Mouse (Mus musculus): Measurements from ENCODE around the gene Prpf38a. TPM values are rescaled to one million over a fixed set of nuclear protein-coding genes. Genes with fewer than 3 reads are reported as not detected.

The Prpf38a gene
- polyA plus RNA-seq, 2 experiments, result 51.7 to 78.1 TPM

DNA sequence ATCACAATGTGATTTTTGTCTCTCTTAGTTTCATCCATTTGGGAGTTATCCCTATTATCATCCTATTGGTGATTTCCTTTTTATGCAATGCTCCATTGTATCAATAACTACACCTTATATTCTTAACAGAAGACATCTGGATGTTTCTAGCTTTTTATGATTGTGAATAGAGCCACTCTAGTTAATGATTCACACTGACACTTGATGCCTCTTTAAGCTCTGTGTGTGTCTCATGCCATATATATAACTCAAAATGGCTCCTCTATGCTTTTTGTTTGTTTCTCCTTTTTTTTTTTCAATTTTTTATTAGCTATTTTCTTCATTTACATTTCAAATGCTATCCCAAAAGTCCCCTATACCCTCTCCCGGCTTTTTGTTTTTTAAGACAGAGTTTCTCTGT, 16.6 kb upstream of the Prpf38a start:
- WGBS, result 78% methylated on average over 1 of the region's 1 CpGs
- Histone ChIP-seq H3K4me1 (ENCODE audit: control insufficient read depth, insufficient read depth, low read length) (no peaks in the 10 kb centered on the region), H3K4me2 (replicated peaks; ENCODE audit: low read depth, low read length, severe bottlenecking) (no peak overlapping the region), H3K4me3 (replicated peaks; ENCODE audit: low read length) (no peak overlapping the region), H3K36me3 (ENCODE audit: control insufficient read depth, insufficient read depth, low read length) (peaks cover 18% of the 10 kb centered on the region), H3K9ac (ENCODE audit: low read depth, low read length, severe bottlenecking) (no peak overlapping the region), H3K27ac (replicated peaks; ENCODE audit: low read depth, low read length) (no peak overlapping the region), H3K9me3 (ENCODE audit: control insufficient read depth, low read length) (no peaks in the 10 kb centered on the region), H3K27me3 (ENCODE audit: control insufficient read depth, insufficient read depth, low read length) (no peaks in the 10 kb centered on the region)
- no peak for ATAC-seq (ENCODE audit: low FRiP score, low read depth)
- DNase-seq (ENCODE audit: low spot score), result no peak
- no peak for TF ChIP-seq POLR2A (IDR thresholded peaks at IDR 0.05; ENCODE audit: borderline replicate concordance, extremely low read depth, insufficient read depth, insufficient read length)

DNA sequence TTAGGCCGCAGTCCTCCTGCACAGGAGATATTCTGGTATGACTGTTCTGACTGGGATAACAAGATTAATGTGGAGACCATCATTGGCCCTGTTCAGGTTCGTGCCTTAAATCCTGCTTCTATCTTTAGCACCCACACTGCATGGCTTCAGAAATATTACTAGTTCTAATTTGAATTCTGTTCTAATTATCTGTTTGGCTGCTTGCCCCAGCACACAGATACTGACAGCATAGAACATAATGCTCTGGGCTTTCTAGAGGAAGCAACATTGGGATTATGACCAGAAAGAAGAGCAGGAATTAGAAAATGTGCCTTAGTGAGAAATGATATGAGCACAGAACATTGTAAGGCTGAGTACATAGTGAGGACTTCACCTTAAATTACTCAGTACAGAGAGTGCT, 14.2 kb upstream of the Prpf38a start:
- ATAC-seq (ENCODE audit: low FRiP score, low read depth), result no peak
- WGBS, result 95% methylated on average over 2 of the region's 2 CpGs
- H3K9me3 ChIP-seq (ENCODE audit: control insufficient read depth, low read length), result no peaks in the 10 kb centered on the region
- no peak for DNase-seq (ENCODE audit: low spot score)
- H3K4me1 ChIP-seq (ENCODE audit: control insufficient read depth, insufficient read depth, low read length), result no peaks in the 10 kb centered on the region
- H3K4me3 ChIP-seq (replicated peaks; ENCODE audit: low read length), result no peak overlapping the region
- no peak overlapping the region for H3K4me2 ChIP-seq (replicated peaks; ENCODE audit: low read depth, low read length, severe bottlenecking)
- TF ChIP-seq POLR2A (IDR thresholded peaks at IDR 0.05; ENCODE audit: borderline replicate concordance, extremely low read depth, insufficient read depth, insufficient read length), result no peak
- no peak overlapping the region for H3K9ac ChIP-seq (ENCODE audit: low read depth, low read length, severe bottlenecking)
- H3K27ac ChIP-seq (replicated peaks; ENCODE audit: low read depth, low read length), result no peak overlapping the region
- H3K27me3 ChIP-seq (ENCODE audit: control insufficient read depth, insufficient read depth, low read length), result no peaks in the 10 kb centered on the region
- H3K36me3 ChIP-seq (ENCODE audit: control insufficient read depth, insufficient read depth, low read length), result peaks cover 12% of the 10 kb centered on the region

DNA sequence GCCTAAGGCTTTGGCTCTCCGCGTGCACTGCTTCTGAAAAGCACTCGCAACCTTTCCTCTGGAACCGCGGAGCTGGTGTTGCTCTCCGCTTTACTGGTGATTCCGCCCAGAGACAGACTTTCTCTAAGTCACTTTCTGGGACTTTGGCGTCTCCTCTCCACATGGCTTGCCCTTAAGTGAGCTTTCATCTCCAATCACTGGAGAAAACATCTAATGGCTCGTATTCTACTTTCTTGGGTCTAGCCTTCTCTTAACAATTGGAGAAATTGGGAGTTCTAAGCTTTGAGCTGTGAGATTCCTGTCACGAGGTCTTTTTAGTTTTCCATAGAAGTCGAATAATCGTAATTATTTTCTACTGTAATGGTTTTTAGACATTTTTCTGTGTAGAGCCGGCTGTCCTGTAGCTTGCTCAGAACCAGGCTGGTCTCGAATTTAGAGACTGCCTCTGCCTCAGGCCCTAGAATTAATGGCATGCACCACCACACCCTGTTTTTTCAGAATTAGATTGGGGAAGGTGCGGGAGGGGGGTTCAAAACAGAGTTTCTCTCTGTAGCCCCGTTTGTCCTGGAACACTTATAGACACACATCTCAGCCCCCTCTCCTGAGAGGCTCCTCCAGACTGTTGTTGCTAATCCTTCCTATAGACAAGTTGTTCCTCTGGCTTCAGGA, 741 bp upstream of the Prpf38a start:
- Histone ChIP-seq H3K9ac (ENCODE audit: low read depth, low read length, severe bottlenecking) (peak overlapping the region; percentile 59), H3K9me3 (ENCODE audit: control insufficient read depth, low read length) (no peaks in the 10 kb centered on the region), H3K27me3 (ENCODE audit: control insufficient read depth, insufficient read depth, low read length) (no peaks in the 10 kb centered on the region), H3K27ac (replicated peaks; ENCODE audit: low read depth, low read length) (peak overlapping the region; percentile 58; the same call in 1 of the 2 replicates), H3K4me3 (replicated peaks; ENCODE audit: low read length) (peak overlapping the region; percentile 55), H3K4me2 (replicated peaks; ENCODE audit: low read depth, low read length, severe bottlenecking) (peak overlapping the region; percentile 91), H3K36me3 (ENCODE audit: control insufficient read depth, insufficient read depth, low read length) (peaks cover 14% of the 10 kb centered on the region), H3K4me1 (ENCODE audit: control insufficient read depth, insufficient read depth, low read length) (peaks cover 12% of the 10 kb centered on the region)
- no peak for TF ChIP-seq POLR2A (IDR thresholded peaks at IDR 0.05; ENCODE audit: borderline replicate concordance, extremely low read depth, insufficient read depth, insufficient read length)
- DNase-seq (ENCODE audit: low spot score) (peak; percentile 4), ATAC-seq (ENCODE audit: low FRiP score, low read depth) (no peak)
- WGBS, result 2% methylated on average over 16 of the region's 16 CpGs

- ATAC-seq (ENCODE audit: low FRiP score, low read depth) (no peak), DNase-seq (ENCODE audit: low spot score) (no peak)
- no peaks in the 10 kb centered on the region for H3K27me3 ChIP-seq (ENCODE audit: control insufficient read depth, insufficient read depth, low read length)
- H3K9me3 ChIP-seq (ENCODE audit: control insufficient read depth, low read length), result no peaks in the 10 kb centered on the region
- H3K27ac ChIP-seq (replicated peaks; ENCODE audit: low read depth, low read length), result no peak overlapping the region
- H3K4me1 ChIP-seq (ENCODE audit: control insufficient read depth, insufficient read depth, low read length), result peaks cover 2% of the 10 kb centered on the region
- WGBS, result 93% methylated on average over 3 of the region's 3 CpGs
- H3K9ac ChIP-seq (ENCODE audit: low read depth, low read length, severe bottlenecking), result no peak overlapping the region
- H3K36me3 ChIP-seq (ENCODE audit: control insufficient read depth, insufficient read depth, low read length), result peaks cover 66% of the 10 kb centered on the region
- no peak overlapping the region for H3K4me3 ChIP-seq (replicated peaks; ENCODE audit: low read length)
- TF ChIP-seq POLR2A (IDR thresholded peaks at IDR 0.05; ENCODE audit: borderline replicate concordance, extremely low read depth, insufficient read depth, insufficient read length), result no peak
- no peak overlapping the region for H3K4me2 ChIP-seq (replicated peaks; ENCODE audit: low read depth, low read length, severe bottlenecking)
These were observed 6.5 kb downstream of the Prpf38a start for GRCm38 (mm10) chr4:108572644-108573043.

DNA sequence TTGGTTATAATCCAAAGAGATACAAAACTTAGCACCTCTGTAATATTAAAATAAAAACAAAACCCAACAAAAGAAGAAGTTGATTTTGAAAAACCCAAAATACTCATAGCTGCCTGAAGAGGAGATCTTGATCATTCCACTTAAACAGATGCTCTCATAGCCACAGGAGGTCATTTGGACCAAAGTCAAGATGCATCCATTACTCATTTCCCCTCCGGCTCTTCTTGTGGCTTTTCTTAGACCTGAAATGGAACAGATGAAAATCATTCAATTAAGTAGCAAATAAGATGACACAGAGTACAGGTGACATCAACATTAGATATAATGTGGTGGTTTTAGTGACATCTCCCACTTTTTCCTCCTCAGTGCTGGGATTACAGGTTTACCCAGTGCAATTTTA, 14.1 kb downstream of the Prpf38a start:
- H3K4me3 ChIP-seq (replicated peaks; ENCODE audit: low read length), result no peak overlapping the region
- H3K9ac ChIP-seq (ENCODE audit: low read depth, low read length, severe bottlenecking), result no peak overlapping the region
- no peak for TF ChIP-seq POLR2A (IDR thresholded peaks at IDR 0.05; ENCODE audit: borderline replicate concordance, extremely low read depth, insufficient read depth, insufficient read length)
- DNase-seq (ENCODE audit: low spot score), result no peak
- no peak overlapping the region for H3K4me2 ChIP-seq (replicated peaks; ENCODE audit: low read depth, low read length, severe bottlenecking)
- H3K36me3 ChIP-seq (ENCODE audit: control insufficient read depth, insufficient read depth, low read length), result peaks cover 94% of the 10 kb centered on the region
- ATAC-seq (ENCODE audit: low FRiP score, low read depth), result no peak
- WGBS, result 97% methylated on average over 1 of the region's 1 CpGs
- no peaks in the 10 kb centered on the region for H3K9me3 ChIP-seq (ENCODE audit: control insufficient read depth, low read length)
- no peaks in the 10 kb centered on the region for H3K4me1 ChIP-seq (ENCODE audit: control insufficient read depth, insufficient read depth, low read length)
- H3K27ac ChIP-seq (replicated peaks; ENCODE audit: low read depth, low read length), result no peak overlapping the region
- H3K27me3 ChIP-seq (ENCODE audit: control insufficient read depth, insufficient read depth, low read length), result no peaks in the 10 kb centered on the region
